Mouse (Mus musculus) adrenal gland, adult 2 months (tissue): ENCODE results near the gene Zfp729b. TPM values are rescaled to one million over a fixed set of nuclear protein-coding genes. Genes with fewer than 3 reads are reported as not detected.

Experiments
- DNase-seq: peaks from one replicate; pipeline ENCODE4 v3.0.0; 2021
- long read RNA-seq: library from polyadenylated mRNA; stranded (forward); transcript quantifications from one replicate; pipeline ENCODE4 v2.0.0, GENCODE M21; 2021
- polyA plus RNA-seq: library from polyadenylated mRNA; depleted of rRNA; stranded (reverse); fragments of >200 nt; gene quantifications from 2 replicates; pipeline ENCODE4 v1.2.3, GENCODE M21; 2012; rRNA removed
- total RNA-seq, 2 experiments: library from RNA; stranded (reverse); gene quantifications; 2 replicates each; pipeline ENCODE4 v1.2.3; 2021

Zfp729b gene
- total RNA-seq (1 to 10 TPM; 6.4 to 7.8 TPM), polyA plus RNA-seq (0.03 and 0.09 TPM in 2 replicates)
- long read RNA-seq, result 0 reads

DNA sequence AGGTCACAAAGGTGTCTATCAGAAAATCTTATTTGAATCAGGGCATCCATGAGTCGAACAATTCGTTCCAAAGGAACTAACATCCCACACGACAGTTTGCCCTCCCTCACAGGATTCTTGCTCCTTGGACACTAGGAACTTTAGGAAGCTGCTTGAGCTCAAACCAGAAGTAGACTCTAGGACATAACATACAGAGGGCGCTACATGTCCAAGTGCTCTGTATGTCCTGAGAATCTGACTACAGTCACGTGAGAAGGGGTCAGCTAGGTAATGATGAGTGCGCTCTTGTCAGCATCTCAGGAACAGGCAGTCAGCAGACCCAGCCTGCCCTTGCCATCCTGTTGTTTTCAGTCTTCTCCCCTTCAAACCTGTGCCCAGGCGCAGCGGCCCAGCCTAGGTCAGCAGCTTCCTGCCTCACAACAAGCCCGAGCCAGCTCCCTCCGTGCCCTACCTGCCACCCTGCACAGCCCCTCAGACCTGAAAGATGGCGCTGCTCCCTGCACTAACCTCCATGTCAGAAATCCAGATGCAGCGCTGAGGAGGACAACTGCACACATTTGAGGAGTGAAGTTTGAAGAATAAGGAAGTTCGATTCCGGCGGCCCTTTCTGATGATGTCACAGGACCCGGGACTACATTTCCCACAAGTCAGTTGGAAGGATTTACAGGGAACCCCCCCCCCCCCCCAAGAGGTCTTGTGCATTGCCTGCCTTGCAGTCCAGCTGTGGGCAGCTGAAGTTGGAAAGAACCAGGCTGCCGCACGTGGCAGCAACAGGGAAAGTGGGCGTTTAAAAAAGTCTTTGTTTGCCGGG lies at the start of gene Zfp729b:
Zfp729b (minus strand) TSS at position 642 of the 811 bp plus-strand sequence.
- DNase-seq, result peak; percentile 90

DNA sequence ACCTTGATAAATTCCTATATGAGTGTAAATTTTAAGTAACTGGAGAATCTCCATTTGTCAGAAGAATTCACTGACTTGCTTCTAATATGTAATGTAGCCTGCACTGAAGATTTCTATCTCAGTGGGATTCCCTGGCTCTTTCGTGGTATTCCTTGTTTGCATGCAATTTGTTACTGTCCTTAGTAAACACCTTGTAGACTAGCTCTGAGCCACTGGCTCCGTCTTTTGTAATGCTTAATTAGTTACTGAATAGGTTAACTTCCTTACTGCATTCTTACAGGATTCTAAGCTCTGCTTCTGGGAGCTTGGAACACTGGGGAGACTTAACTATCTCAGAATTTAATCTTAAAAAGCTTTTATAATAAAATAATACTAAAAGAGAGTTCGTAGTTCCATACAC lies 43.0 kb upstream of the Zfp729b start:
- DNase-seq, result no peak

GRCm38 (mm10) chr13:67637294-67638007 lies 27.9 kb upstream of the Zfp729b start, which contains the start of the genes Gm49345 and Zfp729a:
TSS of gene Gm49345 (minus strand) at chr13:67637769.
TSS of gene Zfp729a (minus strand) at chr13:67637791.
- DNase-seq, result peak; percentile 90

- DNase-seq, result no peak
Observed at GRCm38 (mm10) chr13:67610108-67610507, 601 bp upstream of the Zfp729b start.

GRCm38 (mm10) chr13:67572591-67573189 lies 36.8 kb downstream of the Zfp729b start:
- DNase-seq, result no peak

GRCm38 (mm10) chr13:67553730-67554129 lies 55.8 kb downstream of the Zfp729b start, which contains the start of gene Zfp748:
TSS of gene Zfp748 (minus strand) at chr13:67553830.
- no peak for DNase-seq

- peak; percentile 90 for DNase-seq
Observed at GRCm38 (mm10) chr13:67552505-67553346, 56.8 kb downstream of the Zfp729b start.

DNA sequence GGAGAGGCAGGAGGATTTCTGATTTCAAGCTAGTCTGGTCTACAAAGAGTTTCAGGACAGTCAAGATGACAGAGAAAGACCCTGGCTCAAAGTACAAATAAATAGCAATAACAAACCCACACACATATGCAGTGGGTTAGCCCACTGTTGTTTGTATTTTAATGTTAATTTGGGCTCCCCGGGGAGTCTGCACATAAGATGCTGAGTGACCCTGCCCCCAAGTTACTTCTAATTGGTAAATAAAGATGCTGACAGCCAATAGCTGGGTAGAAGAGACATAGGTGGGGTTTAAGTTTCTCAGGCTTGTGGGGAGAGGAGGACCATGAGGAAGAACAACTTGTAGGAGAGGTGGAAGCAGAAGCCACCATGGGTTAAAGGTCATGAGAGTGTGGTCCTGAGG lies 63.6 kb downstream of the Zfp729b start:
- DNase-seq, result no peak

Other genes with a start within 250 kb of the Zfp729b start
- gene Gm28044, start 249.2 kb downstream of the Zfp729b start, total RNA-seq, result 1 to 10 TPM; 1.2 to 1.8 TPM
- not detected in 2 replicates for gene Gm28044, start 249.2 kb downstream of the Zfp729b start, polyA plus RNA-seq
- gene Zfp953, start 249.1 kb downstream of the Zfp729b start, total RNA-seq, result 1 to 10 TPM; 2.6 to 2.8 TPM
- gene Zfp953, start 249.1 kb downstream of the Zfp729b start, polyA plus RNA-seq, result 0.04 and 0.06 TPM in 2 replicates
- 1 to 10 TPM; 1.1 TPM for gene Gm28041, start 234.0 kb downstream of the Zfp729b start, total RNA-seq
- not detected in 2 replicates for gene Gm28041, start 234.0 kb downstream of the Zfp729b start, polyA plus RNA-seq
- 1 to 10 TPM in 1 of 2 experiments, under 1 TPM in 1; 0.98 to 1.4 TPM for gene Zfp456, start 233.9 kb downstream of the Zfp729b start, total RNA-seq
- not detected in 2 replicates for gene Zfp456, start 233.9 kb downstream of the Zfp729b start, polyA plus RNA-seq
- gene Zfp429, start 209.9 kb downstream of the Zfp729b start, total RNA-seq, result 1 to 10 TPM; 3.5 to 4.7 TPM
- 1.4 TPM in 1 of 2 replicates, not detected in the other for gene Zfp429, start 209.9 kb downstream of the Zfp729b start, polyA plus RNA-seq
- 1 to 10 TPM in 1 of 2 experiments, under 1 TPM in 1; 0.29 to 3.9 TPM for gene Zfp459, start 188.3 kb downstream of the Zfp729b start, total RNA-seq
- gene Zfp459, start 188.3 kb downstream of the Zfp729b start, polyA plus RNA-seq, result 0.02 TPM in 1 of 2 replicates, not detected in the other
- gene Zfp874a, start 158.1 kb downstream of the Zfp729b start, total RNA-seq, result 10 to 100 TPM; 16.5 to 20.0 TPM
- gene Zfp874a, start 158.1 kb downstream of the Zfp729b start, polyA plus RNA-seq, result 0.44 and 0.46 TPM in 2 replicates
- 10 to 100 TPM; 16.1 to 17.3 TPM for gene Zfp874b, start 125.4 kb downstream of the Zfp729b start, total RNA-seq
- 0.28 and 0.95 TPM in 2 replicates for gene Zfp874b, start 125.4 kb downstream of the Zfp729b start, polyA plus RNA-seq
- 1 to 10 TPM; 7.5 to 7.6 TPM for gene Zfp58, start 109.2 kb downstream of the Zfp729b start, total RNA-seq
- gene Zfp58, start 109.2 kb downstream of the Zfp729b start, polyA plus RNA-seq, result 0.17 and 0.20 TPM in 2 replicates
- gene Gm26965, start 83.6 kb downstream of the Zfp729b start, total RNA-seq, result not detected
- not detected in 2 replicates for gene Gm26965, start 83.6 kb downstream of the Zfp729b start, polyA plus RNA-seq
- gene Zfp87, start 83.5 kb downstream of the Zfp729b start, total RNA-seq, result 10 to 100 TPM; 23.1 to 24.2 TPM
- gene Zfp87, start 83.5 kb downstream of the Zfp729b start, polyA plus RNA-seq, result 3.0 and 4.2 TPM in 2 replicates
- gene Zfp748, start 55.9 kb downstream of the Zfp729b start, total RNA-seq, result 1 to 10 TPM; 9.0 to 9.3 TPM
- gene Zfp748, start 55.9 kb downstream of the Zfp729b start, polyA plus RNA-seq, result 0.66 and 0.75 TPM in 2 replicates
- 1 to 10 TPM; 1.2 to 1.3 TPM for gene Gm49345, start 28.1 kb upstream of the Zfp729b start, total RNA-seq
- gene Gm49345, start 28.1 kb upstream of the Zfp729b start, polyA plus RNA-seq, result not detected in 2 replicates
- 1 to 10 TPM; 6.0 to 6.5 TPM for gene Zfp729a, start 28.1 kb upstream of the Zfp729b start, total RNA-seq
- 0.12 and 0.29 TPM in 2 replicates for gene Zfp729a, start 28.1 kb upstream of the Zfp729b start, polyA plus RNA-seq
- 10 to 100 TPM in 1 of 2 experiments, 1 to 10 TPM in 1; 6.8 to 14.3 TPM for gene Zfp738, start 77.4 kb upstream of the Zfp729b start, total RNA-seq
- 0.95 and 1.8 TPM in 2 replicates for gene Zfp738, start 77.4 kb upstream of the Zfp729b start, polyA plus RNA-seq
- 10 to 100 TPM; 10.2 to 10.6 TPM for gene Zfp65, start 119.5 kb upstream of the Zfp729b start, total RNA-seq
- 0.06 and 0.16 TPM in 2 replicates for gene Zfp65, start 119.5 kb upstream of the Zfp729b start, polyA plus RNA-seq
- gene Zfp85, start 145.5 kb upstream of the Zfp729b start, total RNA-seq, result 1 to 10 TPM; 4.7 to 4.8 TPM
- not detected in 2 replicates for gene Zfp85, start 145.5 kb upstream of the Zfp729b start, polyA plus RNA-seq
- 1 to 10 TPM; 1.9 to 2.8 TPM for gene Zfp493, start 170.0 kb upstream of the Zfp729b start, total RNA-seq
- gene Zfp493, start 170.0 kb upstream of the Zfp729b start, polyA plus RNA-seq, result 0.35 and 0.36 TPM in 2 replicates
- gene Zfp273, start 204.0 kb upstream of the Zfp729b start, total RNA-seq, result 1 to 10 TPM; 4.1 to 5.8 TPM
- not detected in 2 replicates for gene Zfp273, start 204.0 kb upstream of the Zfp729b start, polyA plus RNA-seq
- gene Gm10037, start 221.4 kb upstream of the Zfp729b start, total RNA-seq, result 1 to 10 TPM; 1.8 to 3.2 TPM
- not detected in 2 replicates for gene Gm10037, start 221.4 kb upstream of the Zfp729b start, polyA plus RNA-seq